Mouse (Mus musculus): ENCODE results near the gene Bhlha9.

DNA sequence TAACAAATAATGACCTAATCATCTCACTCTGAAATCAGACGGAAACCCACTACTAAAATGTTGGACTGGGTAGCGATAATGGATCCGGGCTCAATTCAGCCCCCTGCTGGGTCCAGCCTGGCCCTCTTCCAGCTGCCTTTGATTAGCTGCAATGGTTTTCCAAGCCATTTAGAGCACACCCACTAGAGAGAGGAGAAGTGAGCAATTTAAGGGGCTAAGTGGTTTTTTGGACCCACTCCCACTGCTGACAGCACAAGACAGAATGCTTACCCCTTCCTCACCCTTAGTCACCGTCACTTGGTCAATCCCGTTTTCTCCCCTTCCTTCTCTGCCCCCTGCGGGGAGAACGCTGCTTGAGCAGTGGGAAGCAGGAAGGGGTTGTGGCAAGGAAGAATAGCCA is 25.2 kb upstream of the Bhlha9 start:
- TF ChIP-seq TCF12 (IDR thresholded peaks at IDR 0.05; ENCODE audit: low read depth, low read length) (no peak), E2F4 (IDR thresholded peaks at IDR 0.05; ENCODE audit: insufficient replicate concordance, low read depth, low read length) (no peak), MAX (IDR thresholded peaks at IDR 0.05; ENCODE audit: low read length) (no peak), POLR2A (IDR thresholded peaks at IDR 0.05; ENCODE audit: low read depth, low read length) (no peak), ZC3H11A (IDR thresholded peaks at IDR 0.05; ENCODE audit: low read depth, low read length) (no peak), SMC3 (IDR thresholded peaks at IDR 0.05; ENCODE audit: low read depth, low read length) (no peak), USF2 (conservative IDR thresholded peaks at IDR 0.05; ENCODE audit: low read depth, low read length) (no peak), GABPA (IDR thresholded peaks at IDR 0.05; ENCODE audit: insufficient replicate concordance, low read depth, low read length) (no peak), ZNF384 (IDR thresholded peaks at IDR 0.05; ENCODE audit: low read depth, low read length) (no peak)

Measured in CH12.LX (cell line).